Mouse (Mus musculus) forebrain, embryonic 11.5 days (tissue): ENCODE measurements at regions not wholly inside any gene's neighbourhood (a gene's known extent, or its start where the extent isn't known, plus 50 kb on each side); places are given as distances from the start of the nearest gene placed in this dataset.

Experiments
- ATAC-seq: fragments of 200-750 bp; cut with Nextera tagmentation; replicated peaks from 2 replicates; pipeline ENCODE4 v1.8.0; 2017; ENCODE audit warnings: moderate TSS enrichment; ENCODE audit not compliant: low FRiP score
- DNase-seq: peaks from one replicate; pipeline ENCODE4 v3.0.0-alpha.2; 2017; ENCODE audit warnings: low spot score
- H3K27ac ChIP-seq: fragments of 300-500 bp; sonication (generic); 2 replicates; pipeline ENCODE4 v1.5.1; 2014; ENCODE audit warnings: low read depth, low read length
- H3K27me3 ChIP-seq: fragments of 300-500 bp; sonication (generic); 2 replicates; pipeline ENCODE4 v1.6.1; 2014; ENCODE audit warnings: mild to moderate bottlenecking, low read length, mixed read lengths; ENCODE audit not compliant: control insufficient read depth, insufficient read depth
- H3K36me3 ChIP-seq: fragments of 300-500 bp; sonication (generic); 2 replicates; pipeline ENCODE4 v1.6.1; 2014; ENCODE audit warnings: mild to moderate bottlenecking, low read length, moderate library complexity, mixed read lengths; ENCODE audit not compliant: control insufficient read depth, insufficient read depth
- H3K4me1 ChIP-seq: fragments of 300-500 bp; sonication (generic); replicated peaks from 2 replicates; pipeline ENCODE4 v1.6.1; 2014; ENCODE audit warnings: low read length, mixed read lengths; ENCODE audit not compliant: control insufficient read depth, insufficient read depth
- H3K4me2 ChIP-seq: fragments of 300-500 bp; sonication (generic); 2 replicates; pipeline ENCODE4 v1.6.1; 2014; ENCODE audit warnings: low read depth, mild to moderate bottlenecking, low read length, moderate library complexity, mixed read lengths; ENCODE audit not compliant: severe bottlenecking
- H3K4me3 ChIP-seq: fragments of 300-500 bp; sonication (generic); 2 replicates; pipeline ENCODE4 v1.5.1; 2014; ENCODE audit warnings: low read depth, low read length
- H3K9ac ChIP-seq: fragments of 300-500 bp; sonication (generic); 2 replicates; pipeline ENCODE4 v1.6.1; 2014; ENCODE audit warnings: low read length
- H3K9me3 ChIP-seq: fragments of 300-500 bp; sonication (generic); 2 replicates; pipeline ENCODE4 v1.6.1; 2016; ENCODE audit warnings: low read length, mixed read lengths; ENCODE audit not compliant: control insufficient read depth
- WGBS: fragments of 180-500 bp; shearing (Covaris S2); extraction: QIAGEN DNeasy Blood & Tissue Kit; methylation state at CpG from one replicate; pipeline ENCODE4 v1.1.7; 2014; 5-methylcytosine and 5-hydroxymethylcytosine counted together

DNA sequence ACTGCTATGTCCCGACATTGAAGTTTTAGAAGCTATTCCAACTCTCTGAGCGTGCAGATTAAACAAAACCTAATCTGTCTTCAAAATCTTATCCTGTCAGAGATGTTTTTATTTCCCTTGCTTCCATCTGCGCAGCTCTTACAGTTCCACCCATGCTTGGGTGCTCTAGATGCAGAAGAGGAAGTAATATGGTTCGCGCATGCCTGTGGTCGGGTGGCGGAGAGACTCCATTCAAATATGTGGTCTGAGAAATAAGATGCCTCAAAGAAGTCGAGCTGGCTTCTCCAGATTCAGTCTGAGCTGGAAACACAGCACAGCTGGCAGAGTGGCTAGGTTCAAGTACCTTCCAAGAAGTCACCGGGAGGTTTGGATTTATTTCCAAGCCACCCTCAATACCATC is 167.5 kb downstream of the Faxc start:
- Histone ChIP-seq H3K4me2 (no peak overlapping the region), H3K4me1 (peaks cover 6% of the 10 kb centered on the region; the same call in 1 of the 2 replicates), H3K27ac (no peak overlapping the region), H3K9ac (no peak overlapping the region), H3K27me3 (no peaks in the 10 kb centered on the region), H3K36me3 (no peaks in the 10 kb centered on the region), H3K4me3 (no peak overlapping the region), H3K9me3 (no peaks in the 10 kb centered on the region)
- WGBS = 89% methylated on average over 9 of the region's 9 CpGs
- no peak for DNase-seq
- ATAC-seq = no peak

GRCm38 (mm10) chr4:22102478-22102877 is 171.3 kb downstream of the Faxc start:
- no peak for ATAC-seq
- H3K27ac ChIP-seq = no peak overlapping the region
- H3K27me3 ChIP-seq = no peaks in the 10 kb centered on the region
- no peaks in the 10 kb centered on the region for H3K4me1 ChIP-seq
- H3K36me3 ChIP-seq = no peaks in the 10 kb centered on the region
- no peaks in the 10 kb centered on the region for H3K9me3 ChIP-seq
- WGBS = 84% methylated on average over 5 of the region's 5 CpGs
- H3K4me2 ChIP-seq = no peak overlapping the region
- no peak for DNase-seq
- H3K9ac ChIP-seq = no peak overlapping the region
- H3K4me3 ChIP-seq = no peak overlapping the region

DNA sequence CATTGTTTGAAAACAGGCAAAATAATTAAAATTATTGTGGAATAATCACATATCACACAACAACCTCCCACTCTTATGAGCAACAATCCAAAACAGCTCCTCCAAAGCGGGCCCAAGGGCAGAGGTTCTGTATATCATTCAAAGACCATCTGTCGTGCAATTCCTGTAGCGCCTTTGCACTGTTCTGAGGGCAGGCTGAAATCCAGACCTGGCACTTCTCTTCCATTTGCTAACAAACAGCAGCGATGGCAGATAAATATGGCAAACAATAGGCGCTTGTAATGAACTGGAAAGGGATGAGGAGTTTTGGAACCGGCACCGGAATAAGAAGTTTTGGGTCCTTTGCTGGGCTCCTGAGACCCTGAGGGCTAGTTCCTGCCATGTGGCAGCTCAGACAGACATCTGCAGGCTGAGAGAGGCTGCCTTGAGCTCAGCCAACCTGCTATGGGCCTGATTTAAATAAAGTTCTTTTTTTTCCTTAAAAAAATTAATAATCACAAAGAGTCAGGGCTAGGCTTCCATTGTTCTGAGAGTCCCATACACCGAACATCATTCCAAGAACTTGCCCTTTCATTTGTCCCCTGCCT is 172.0 kb downstream of the Faxc start:
- H3K4me3 ChIP-seq = no peak overlapping the region
- H3K9ac ChIP-seq = no peak overlapping the region
- WGBS = 77% methylated on average over 8 of the region's 8 CpGs
- H3K27ac ChIP-seq = no peak overlapping the region
- no peaks in the 10 kb centered on the region for H3K27me3 ChIP-seq
- DNase-seq (no peak), ATAC-seq (0 out of 2 replicates have a peak, but pooled peaks have one; percentile 55)
- H3K9me3 ChIP-seq = no peaks in the 10 kb centered on the region
- no peak overlapping the region for H3K4me2 ChIP-seq
- H3K4me1 ChIP-seq = no peaks in the 10 kb centered on the region
- H3K36me3 ChIP-seq = no peaks in the 10 kb centered on the region

GRCm38 (mm10) chr4:22106883-22107282 is 175.8 kb downstream of the Faxc start:
- Histone ChIP-seq H3K9ac (no peak overlapping the region), H3K9me3 (no peaks in the 10 kb centered on the region), H3K4me1 (no peaks in the 10 kb centered on the region), H3K36me3 (no peaks in the 10 kb centered on the region), H3K27ac (no peak overlapping the region), H3K4me2 (no peak overlapping the region), H3K27me3 (no peaks in the 10 kb centered on the region), H3K4me3 (no peak overlapping the region)
- ATAC-seq (no peak), DNase-seq (no peak)
- 88% methylated on average over 9 of the region's 9 CpGs for WGBS

GRCm38 (mm10) chr4:22109410-22109809 is 178.3 kb downstream of the Faxc start:
- DNase-seq (no peak), ATAC-seq (no peak)
- H3K27ac ChIP-seq = no peak overlapping the region

DNA sequence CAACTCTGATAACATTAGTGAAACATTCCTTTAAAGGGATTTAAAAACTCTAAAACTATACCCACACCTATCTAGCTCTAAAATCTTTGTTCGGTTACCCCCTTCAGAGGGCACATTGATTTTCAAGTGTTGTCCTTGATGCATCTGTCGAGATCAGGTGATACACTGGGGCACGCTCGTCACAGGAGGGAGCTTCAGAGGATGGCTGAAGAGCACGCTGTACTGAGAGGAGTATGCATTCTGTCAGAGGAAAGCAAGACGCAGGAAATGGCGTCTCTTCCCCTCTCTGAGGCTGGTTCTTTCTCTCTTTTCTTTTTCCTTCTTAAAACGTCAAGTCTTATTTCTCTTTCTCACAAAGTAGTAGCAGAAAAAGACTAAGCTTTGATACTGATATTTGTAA is 179.3 kb downstream of the Faxc start:
- no peak overlapping the region for H3K4me2 ChIP-seq
- H3K9me3 ChIP-seq = no peaks in the 10 kb centered on the region
- 33% methylated on average over 8 of the region's 8 CpGs for WGBS
- DNase-seq = no peak
- no peaks in the 10 kb centered on the region for H3K4me1 ChIP-seq
- no peaks in the 10 kb centered on the region for H3K36me3 ChIP-seq
- no peak overlapping the region for H3K27ac ChIP-seq
- H3K4me3 ChIP-seq = no peak overlapping the region
- H3K9ac ChIP-seq = no peak overlapping the region
- H3K27me3 ChIP-seq = no peaks in the 10 kb centered on the region
- ATAC-seq = no peak

More at GRCm38 (mm10) chr4:22109410-22109809, 178.3 kb downstream of the Faxc start:
- H3K36me3 ChIP-seq = no peaks in the 10 kb centered on the region
- H3K9me3 ChIP-seq = no peaks in the 10 kb centered on the region
- no peak overlapping the region for H3K9ac ChIP-seq
- no peaks in the 10 kb centered on the region for H3K4me1 ChIP-seq
- no peak overlapping the region for H3K4me2 ChIP-seq
- H3K4me3 ChIP-seq = no peak overlapping the region
- 32% methylated on average over 6 of the region's 6 CpGs for WGBS
- no peaks in the 10 kb centered on the region for H3K27me3 ChIP-seq

DNA sequence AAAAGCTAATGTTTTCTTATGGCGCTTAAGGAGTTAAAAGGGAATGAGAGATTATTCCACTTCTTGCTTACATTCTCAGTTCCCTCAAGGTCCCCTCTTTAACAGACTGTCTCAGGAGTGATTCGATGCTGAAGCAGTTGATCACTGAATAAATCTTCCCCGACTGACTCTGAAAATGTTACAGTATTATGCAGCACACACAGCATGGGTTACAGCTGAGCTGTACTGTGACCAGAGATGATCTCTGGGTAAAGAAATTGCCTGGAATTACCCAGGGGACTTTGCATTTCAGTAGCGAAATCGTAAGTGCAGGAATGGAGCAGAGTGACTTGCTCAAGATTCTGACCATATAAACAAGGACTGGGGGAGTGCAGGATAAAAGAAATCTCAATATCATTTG is 181.1 kb downstream of the Faxc start:
- Histone ChIP-seq H3K27me3 (no peaks in the 10 kb centered on the region), H3K4me1 (no peaks in the 10 kb centered on the region), H3K9me3 (no peaks in the 10 kb centered on the region), H3K4me3 (no peak overlapping the region), H3K9ac (no peak overlapping the region), H3K4me2 (no peak overlapping the region), H3K27ac (no peak overlapping the region), H3K36me3 (no peaks in the 10 kb centered on the region)
- DNase-seq (no peak), ATAC-seq (no peak)
- WGBS = 76% methylated on average over 5 of the region's 5 CpGs

DNA sequence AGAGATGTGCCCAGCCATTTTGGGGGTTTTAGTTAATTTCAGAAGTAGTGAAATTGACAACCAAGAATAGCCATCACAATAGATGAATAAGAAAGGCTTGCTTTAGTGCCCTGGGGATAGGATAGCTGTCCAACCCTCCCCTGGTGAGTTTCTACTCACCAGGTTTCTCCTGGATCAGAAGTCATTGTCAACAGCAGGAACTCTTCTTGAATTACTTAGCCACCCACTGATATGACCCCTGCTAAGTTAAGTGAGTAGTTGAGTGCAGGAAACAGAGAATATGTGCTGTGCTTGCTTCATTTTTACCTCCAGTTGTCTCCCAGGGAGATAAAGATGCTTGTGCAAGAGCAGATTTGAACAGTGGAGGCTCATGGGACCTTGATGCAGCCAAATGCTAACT is 183.3 kb downstream of the Faxc start:
- Histone ChIP-seq H3K4me3 (no peak overlapping the region), H3K9ac (no peak overlapping the region), H3K36me3 (no peaks in the 10 kb centered on the region), H3K27ac (no peak overlapping the region), H3K4me2 (no peak overlapping the region), H3K9me3 (no peaks in the 10 kb centered on the region), H3K27me3 (no peaks in the 10 kb centered on the region), H3K4me1 (no peaks in the 10 kb centered on the region)
- ATAC-seq (no peak), DNase-seq (no peak)

DNA sequence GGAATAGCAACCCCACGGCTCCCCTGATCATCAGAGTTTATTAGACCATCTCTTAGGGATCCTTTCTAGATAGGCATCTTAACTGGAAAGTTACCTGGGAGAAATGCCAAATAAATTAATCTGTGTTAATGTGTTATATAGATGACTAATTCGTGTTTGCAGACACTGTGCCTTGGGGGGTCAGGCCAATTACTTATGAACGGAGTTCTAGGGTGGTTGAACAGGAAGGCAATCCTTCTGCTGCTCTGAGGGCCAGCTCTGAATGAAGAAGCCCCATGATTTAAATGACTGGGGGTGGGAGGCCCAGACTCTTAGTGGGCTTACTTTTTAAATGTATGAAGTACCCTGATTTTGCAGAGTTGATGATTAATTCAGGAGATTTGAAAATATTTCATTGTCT is 188.7 kb downstream of the Faxc start:
- H3K4me3 ChIP-seq = no peak overlapping the region
- WGBS = 72% methylated on average over 3 of the region's 3 CpGs
- no peak overlapping the region for H3K9ac ChIP-seq
- DNase-seq (no peak), ATAC-seq (no peak)
- H3K36me3 ChIP-seq = no peaks in the 10 kb centered on the region
- H3K4me2 ChIP-seq = no peak overlapping the region
- no peaks in the 10 kb centered on the region for H3K9me3 ChIP-seq
- no peaks in the 10 kb centered on the region for H3K4me1 ChIP-seq
- H3K27me3 ChIP-seq = no peaks in the 10 kb centered on the region
- no peak overlapping the region for H3K27ac ChIP-seq
